Mouse (Mus musculus): Measurements from ENCODE around the gene Elovl6. TPM values are rescaled to one million over a fixed set of nuclear protein-coding genes. Genes with fewer than 3 reads are reported as not detected.

Elovl6 gene
- polyA plus RNA-seq, 1 experiment from 2014 or later: 35.5 TPM

- H3K9me3 ChIP-seq: peaks cover 7% of the 10 kb centered on the region; the same call in 1 of the 2 replicates
- H3K27ac ChIP-seq (replicated peaks): no peak overlapping the region
- no peak overlapping the region for H3K9ac ChIP-seq (replicated peaks)
- no peak overlapping the region for H3K4me3 ChIP-seq
- no peak overlapping the region for H3K4me2 ChIP-seq (replicated peaks)
- peaks cover 20% of the 10 kb centered on the region for H3K4me1 ChIP-seq
- 76% methylated on average over 1 of the region's 1 CpGs for WGBS
- ATAC-seq (ENCODE audit: low FRiP score, low read depth): no peak
- H3K27me3 ChIP-seq: no peaks in the 10 kb centered on the region
- peaks cover 33% of the 10 kb centered on the region for H3K36me3 ChIP-seq
These were observed 13.1 kb downstream of the Elovl6 start for GRCm38 (mm10) chr3:129545228-129545627.

- H3K4me2 ChIP-seq (replicated peaks): no peak overlapping the region
- H3K9me3 ChIP-seq: peaks cover 7% of the 10 kb centered on the region; the same call in 1 of the 2 replicates
- no peaks in the 10 kb centered on the region for H3K27me3 ChIP-seq
- no peak overlapping the region for H3K9ac ChIP-seq (replicated peaks)
- no peak overlapping the region for H3K27ac ChIP-seq (replicated peaks)
- 88% methylated on average over 6 of the region's 6 CpGs for WGBS
- H3K4me3 ChIP-seq: no peak overlapping the region
- H3K36me3 ChIP-seq: peaks cover 33% of the 10 kb centered on the region
- peaks cover 20% of the 10 kb centered on the region for H3K4me1 ChIP-seq
- ATAC-seq (ENCODE audit: low FRiP score, low read depth): no peak
These were observed 13.6 kb downstream of the Elovl6 start for GRCm38 (mm10) chr3:129545801-129546200.

- H3K4me2 ChIP-seq (replicated peaks): no peak overlapping the region
- no peak for ATAC-seq (ENCODE audit: low FRiP score, low read depth)
- H3K27me3 ChIP-seq: no peaks in the 10 kb centered on the region
- H3K4me3 ChIP-seq: no peak overlapping the region
- 60% methylated on average over 8 of the region's 8 CpGs for WGBS
- H3K9me3 ChIP-seq: peaks cover 7% of the 10 kb centered on the region; the same call in 1 of the 2 replicates
- peaks cover 15% of the 10 kb centered on the region for H3K36me3 ChIP-seq
- no peak overlapping the region for H3K27ac ChIP-seq (replicated peaks)
- H3K4me1 ChIP-seq: peaks cover 23% of the 10 kb centered on the region
- H3K9ac ChIP-seq (replicated peaks): no peak overlapping the region
These were observed 15.8 kb downstream of the Elovl6 start for GRCm38 (mm10) chr3:129547837-129548435.

- Histone ChIP-seq H3K27me3 (no peaks in the 10 kb centered on the region), H3K4me1 (peaks cover 23% of the 10 kb centered on the region), H3K27ac (replicated peaks) (no peak overlapping the region), H3K36me3 (peaks cover 9% of the 10 kb centered on the region; the same call in 1 of the 2 replicates), H3K4me2 (replicated peaks) (no peak overlapping the region), H3K9me3 (peaks cover 2% of the 10 kb centered on the region; the same call in 1 of the 2 replicates), H3K4me3 (no peak overlapping the region), H3K9ac (replicated peaks) (no peak overlapping the region)
- 13% methylated on average over 8 of the region's 8 CpGs for WGBS
- ATAC-seq (ENCODE audit: low FRiP score, low read depth): peak; percentile 50; the same call in 1 of the 2 replicates
These were observed 16.6 kb downstream of the Elovl6 start for GRCm38 (mm10) chr3:129548760-129549159.

GRCm38 (mm10) chr3:129549546-129549945 is 17.4 kb downstream of the Elovl6 start:
- Histone ChIP-seq H3K36me3 (peaks cover 4% of the 10 kb centered on the region; the same call in 1 of the 2 replicates), H3K4me2 (replicated peaks) (no peak overlapping the region), H3K27me3 (no peaks in the 10 kb centered on the region), H3K9me3 (no peaks in the 10 kb centered on the region), H3K4me1 (peaks cover 23% of the 10 kb centered on the region), H3K27ac (replicated peaks) (no peak overlapping the region), H3K9ac (replicated peaks) (no peak overlapping the region), H3K4me3 (no peak overlapping the region)
- 16% methylated on average over 5 of the region's 5 CpGs for WGBS
- ATAC-seq (ENCODE audit: low FRiP score, low read depth): no peak

GRCm38 (mm10) chr3:129551581-129552290 is 19.6 kb downstream of the Elovl6 start:
- Histone ChIP-seq H3K36me3 (peaks cover 4% of the 10 kb centered on the region; the same call in 1 of the 2 replicates), H3K27ac (replicated peaks) (no peak overlapping the region), H3K9ac (replicated peaks) (no peak overlapping the region), H3K4me1 (peaks cover 21% of the 10 kb centered on the region), H3K4me2 (replicated peaks) (no peak overlapping the region), H3K4me3 (no peak overlapping the region), H3K27me3 (no peaks in the 10 kb centered on the region), H3K9me3 (no peaks in the 10 kb centered on the region)
- ATAC-seq (ENCODE audit: low FRiP score, low read depth): no peak
- WGBS: 50% methylated on average over 9 of the region's 9 CpGs

- H3K27ac ChIP-seq (replicated peaks): no peak overlapping the region
- H3K9ac ChIP-seq (replicated peaks): no peak overlapping the region
- no peaks in the 10 kb centered on the region for H3K9me3 ChIP-seq
- no peaks in the 10 kb centered on the region for H3K27me3 ChIP-seq
- H3K4me1 ChIP-seq: peaks cover 21% of the 10 kb centered on the region
- H3K4me2 ChIP-seq (replicated peaks): no peak overlapping the region
- H3K36me3 ChIP-seq: peaks cover 4% of the 10 kb centered on the region; the same call in 1 of the 2 replicates
- no peak; the same call in 1 of the 2 replicates for ATAC-seq (ENCODE audit: low FRiP score, low read depth)
- 71% methylated on average over 6 of the region's 6 CpGs for WGBS
- no peak overlapping the region for H3K4me3 ChIP-seq
These were observed 20.2 kb downstream of the Elovl6 start for GRCm38 (mm10) chr3:129552370-129552769.

- WGBS: 91% methylated on average over 9 of the region's 9 CpGs
These were observed 21.0 kb downstream of the Elovl6 start for GRCm38 (mm10) chr3:129553173-129553572.

GRCm38 (mm10) chr3:129553661-129554060 is 21.5 kb downstream of the Elovl6 start:
- H3K4me3 ChIP-seq: no peak overlapping the region

More at GRCm38 (mm10) chr3:129553173-129553572, 21.0 kb downstream of the Elovl6 start:
- Histone ChIP-seq H3K4me1 (peaks cover 16% of the 10 kb centered on the region), H3K27me3 (no peaks in the 10 kb centered on the region), H3K4me3 (no peak overlapping the region), H3K9me3 (no peaks in the 10 kb centered on the region), H3K36me3 (peaks cover 4% of the 10 kb centered on the region; the same call in 1 of the 2 replicates), H3K9ac (replicated peaks) (no peak overlapping the region), H3K27ac (replicated peaks) (no peak overlapping the region), H3K4me2 (replicated peaks) (no peak overlapping the region)
- ATAC-seq (ENCODE audit: low FRiP score, low read depth): no peak

GRCm38 (mm10) chr3:129554436-129554835 is 22.3 kb downstream of the Elovl6 start:
- Histone ChIP-seq H3K9ac (replicated peaks) (no peak overlapping the region), H3K36me3 (peaks cover 4% of the 10 kb centered on the region; the same call in 1 of the 2 replicates), H3K4me2 (replicated peaks) (no peak overlapping the region), H3K4me3 (no peak overlapping the region), H3K27ac (replicated peaks) (no peak overlapping the region), H3K4me1 (peaks cover 8% of the 10 kb centered on the region; the same call in 1 of the 2 replicates), H3K27me3 (no peaks in the 10 kb centered on the region), H3K9me3 (no peaks in the 10 kb centered on the region)
- 91% methylated on average over 4 of the region's 4 CpGs for whole genome bisulfite sequencing
- no peak for ATAC-seq (ENCODE audit: low FRiP score, low read depth)

More at GRCm38 (mm10) chr3:129553661-129554060, 21.5 kb downstream of the Elovl6 start:
- Histone ChIP-seq H3K4me1 (peaks cover 14% of the 10 kb centered on the region), H3K27ac (replicated peaks) (no peak overlapping the region), H3K9ac (replicated peaks) (no peak overlapping the region), H3K36me3 (peaks cover 4% of the 10 kb centered on the region; the same call in 1 of the 2 replicates), H3K4me2 (replicated peaks) (no peak overlapping the region), H3K27me3 (no peaks in the 10 kb centered on the region), H3K9me3 (no peaks in the 10 kb centered on the region)
- no peak for ATAC-seq (ENCODE audit: low FRiP score, low read depth)
- WGBS: 94% methylated on average over 10 of the region's 10 CpGs

GRCm38 (mm10) chr3:129557048-129557447 is 24.9 kb downstream of the Elovl6 start:
- Histone ChIP-seq H3K4me3 (no peak overlapping the region), H3K9me3 (no peaks in the 10 kb centered on the region), H3K36me3 (peaks cover 9% of the 10 kb centered on the region; the same call in 1 of the 2 replicates), H3K27me3 (no peaks in the 10 kb centered on the region), H3K4me1 (0 out of 2 replicates have a peak, but pooled peaks cover 1% of the 10 kb centered on the region), H3K4me2 (replicated peaks) (no peak overlapping the region), H3K9ac (replicated peaks) (no peak overlapping the region), H3K27ac (replicated peaks) (no peak overlapping the region)
- ATAC-seq (ENCODE audit: low FRiP score, low read depth): no peak
- WGBS: 92% methylated on average over 9 of the region's 9 CpGs

- peaks cover 9% of the 10 kb centered on the region; the same call in 1 of the 2 replicates for H3K36me3 ChIP-seq
- no peak overlapping the region for H3K4me3 ChIP-seq
- H3K4me2 ChIP-seq (replicated peaks): no peak overlapping the region
- no peak overlapping the region for H3K9ac ChIP-seq (replicated peaks)
- no peak for ATAC-seq (ENCODE audit: low FRiP score, low read depth)
- H3K27me3 ChIP-seq: no peaks in the 10 kb centered on the region
- H3K27ac ChIP-seq (replicated peaks): no peak overlapping the region
- no peaks in the 10 kb centered on the region for H3K9me3 ChIP-seq
- no peaks in the 10 kb centered on the region for H3K4me1 ChIP-seq
- WGBS: 86% methylated on average over 7 of the region's 7 CpGs
These were observed 25.4 kb downstream of the Elovl6 start for GRCm38 (mm10) chr3:129557566-129557965.
